Mouse (Mus musculus) myocyte (in vitro differentiated cells): ENCODE results near the gene Gpr22. TPM values are rescaled to one million over a fixed set of nuclear protein-coding genes. Genes with fewer than 3 reads are reported as not detected.

Source experiments
- H3K27me3 ChIP-seq: one replicate; pipeline ENCODE4 v1.6.1; 2011; ENCODE audit not compliant: control insufficient read depth, insufficient read depth, insufficient read length
- H3K36me3 ChIP-seq: one replicate; pipeline ENCODE4 v1.6.1; 2011; ENCODE audit not compliant: control insufficient read depth, insufficient read depth
- H3K4me2 ChIP-seq: one replicate; pipeline ENCODE4 v1.6.1; 2011; ENCODE audit warnings: low read depth, control low read depth
- H3K4me3 ChIP-seq: one replicate; pipeline ENCODE4 v1.5.1; 2011; ENCODE audit warnings: mild to moderate bottlenecking, control low read depth, moderate library complexity
- H3K79me2 ChIP-seq: one replicate; pipeline ENCODE4 v1.6.1; 2011; ENCODE audit not compliant: control insufficient read depth, insufficient read depth
- H3ac ChIP-seq: one replicate; pipeline ENCODE4 v1.6.1; 2011; ENCODE audit not compliant: control insufficient read depth, insufficient read length
- CEBPB ChIP-seq: IDR thresholded peaks from 2 replicates; pipeline ENCODE4 v1.6.1; 2011; ENCODE audit warnings: mild to moderate bottlenecking, moderate library complexity; ENCODE audit not compliant: poor library complexity, insufficient read depth, severe bottlenecking
- E2F4 ChIP-seq: IDR thresholded peaks from one replicate; pipeline ENCODE4 v1.6.1; 2011; ENCODE audit warnings: mild to moderate bottlenecking, control low read depth, moderate library complexity; ENCODE audit not compliant: insufficient read depth
- MAX ChIP-seq: IDR thresholded peaks from one replicate; pipeline ENCODE4 v1.6.1; 2011; ENCODE audit warnings: low read depth, mild to moderate bottlenecking, control low read depth
- MYOD1 ChIP-seq, 3 experiments: IDR thresholded peaks; one replicate each; pipeline ENCODE4 v1.6.1; 2011; ENCODE audit warnings: control low read depth in 2 of 3, low read depth in 2 of 3, mild to moderate bottlenecking in 2 of 3, moderate library complexity in 1 of 3; ENCODE audit not compliant: insufficient read length in 2 of 3, control insufficient read depth in 1 of 3
- MYOG ChIP-seq, 3 experiments: IDR thresholded peaks; one replicate each; pipeline ENCODE4 v1.6.1; 2011; ENCODE audit warnings: control low read depth in 2 of 3, low read depth in 2 of 3, mild to moderate bottlenecking in 2 of 3; ENCODE audit not compliant: insufficient read length in 2 of 3, control insufficient read depth in 1 of 3, insufficient read depth in 1 of 3
- POLR2A ChIP-seq: IDR thresholded peaks from one replicate; pipeline ENCODE4 v1.6.1; 2011; ENCODE audit warnings: low read depth, mild to moderate bottlenecking, control low read depth, moderate library complexity; ENCODE audit not compliant: insufficient read length
- POLR2AphosphoS2 ChIP-seq: IDR thresholded peaks from one replicate; pipeline ENCODE4 v1.6.1; 2011; ENCODE audit warnings: low read depth, control low read depth; ENCODE audit not compliant: insufficient read length
- REST ChIP-seq: IDR thresholded peaks from one replicate; pipeline ENCODE4 v1.6.1; 2011; ENCODE audit warnings: mild to moderate bottlenecking, control low read depth, moderate library complexity; ENCODE audit not compliant: insufficient read depth, insufficient read length
- SRF ChIP-seq: IDR thresholded peaks from one replicate; pipeline ENCODE4 v1.6.1; 2011; ENCODE audit warnings: low read depth; ENCODE audit not compliant: control insufficient read depth, insufficient read length
- TCF12 ChIP-seq: IDR thresholded peaks from one replicate; pipeline ENCODE4 v1.6.1; 2011; ENCODE audit warnings: mild to moderate bottlenecking, control low read depth; ENCODE audit not compliant: poor library complexity, insufficient read depth, severe bottlenecking
- TCF3 ChIP-seq: IDR thresholded peaks from one replicate; pipeline ENCODE4 v1.6.1; 2011; ENCODE audit warnings: low read depth, control low read depth; ENCODE audit not compliant: insufficient read length
- USF1 ChIP-seq: IDR thresholded peaks from one replicate; pipeline ENCODE4 v1.6.1; 2011; ENCODE audit warnings: low read depth, mild to moderate bottlenecking, control low read depth, moderate library complexity
- polyA plus RNA-seq: library from polyadenylated mRNA; unstranded; fragments of >200 nt; fragmentation: generic; extraction: Trizol; gene quantifications from one replicate; pipeline ENCODE4 v1.2.1, GENCODE M21; 2012; ENCODE audit warnings: missing spikeins

Gene Gpr22
- polyA plus RNA-seq, 1 experiment = 0.04 TPM

- Histone ChIP-seq H3K27me3 (no peaks in the 10 kb centered on the region), H3K4me2 (no peak overlapping the region), H3K79me2 (no peaks in the 10 kb centered on the region), H3K4me3 (no peak overlapping the region), H3K36me3 (no peaks in the 10 kb centered on the region), H3ac (no peak overlapping the region)
- TF ChIP-seq MAX = no peak
- TF ChIP-seq MYOG (IDR thresholded peaks at IDR 0.05; ENCODE audit: control insufficient read depth in 1 of 3, insufficient read depth in 1 of 3, insufficient read length in 2 of 3, low read depth in 2 of 3) = no peak
- TF ChIP-seq E2F4 = no peak
- no peak for TF ChIP-seq POLR2A
- no peak for TF ChIP-seq MYOD1 (IDR thresholded peaks at IDR 0.05; ENCODE audit: control insufficient read depth in 1 of 3, insufficient read length in 2 of 3, low read depth in 2 of 3)
- no peak for TF ChIP-seq POLR2AphosphoS2
- TF ChIP-seq SRF = no peak
- no peak for TF ChIP-seq REST
- no peak for TF ChIP-seq TCF3
- TF ChIP-seq CEBPB = no peak
- TF ChIP-seq USF1 = no peak
- no peak for TF ChIP-seq TCF12
These were observed 16.4 kb upstream of the Gpr22 start for GRCm38 (mm10) chr12:31730126-31730525.

- Histone ChIP-seq H3K4me3 (no peak overlapping the region), H3K36me3 (no peaks in the 10 kb centered on the region), H3K27me3 (no peaks in the 10 kb centered on the region), H3K79me2 (no peaks in the 10 kb centered on the region), H3K4me2 (no peak overlapping the region), H3ac (no peak overlapping the region)
- TF ChIP-seq SRF (no peak), USF1 (no peak), MYOD1 (IDR thresholded peaks at IDR 0.05; ENCODE audit: control insufficient read depth in 1 of 3, insufficient read length in 2 of 3, low read depth in 2 of 3) (no peak), MYOG (IDR thresholded peaks at IDR 0.05; ENCODE audit: control insufficient read depth in 1 of 3, insufficient read depth in 1 of 3, insufficient read length in 2 of 3, low read depth in 2 of 3) (no peak), POLR2AphosphoS2 (no peak), MAX (no peak), POLR2A (no peak), TCF3 (no peak), TCF12 (no peak), CEBPB (no peak)
These were observed 13.0 kb upstream of the Gpr22 start for GRCm38 (mm10) chr12:31726707-31727106.

GRCm38 (mm10) chr12:31725511-31726275, 11.9 kb upstream of the Gpr22 start:
- no peak overlapping the region for H3ac ChIP-seq
- no peak overlapping the region for H3K4me3 ChIP-seq
- no peaks in the 10 kb centered on the region for H3K27me3 ChIP-seq
- H3K4me2 ChIP-seq = no peak overlapping the region
- no peaks in the 10 kb centered on the region for H3K36me3 ChIP-seq
- TF ChIP-seq USF1 (no peak), REST (no peak), MAX (no peak), TCF12 (no peak), POLR2AphosphoS2 (no peak), MYOD1 (IDR thresholded peaks at IDR 0.05; ENCODE audit: control insufficient read depth in 1 of 3, insufficient read length in 2 of 3, low read depth in 2 of 3) (no peak), TCF3 (no peak), MYOG (IDR thresholded peaks at IDR 0.05; ENCODE audit: control insufficient read depth in 1 of 3, insufficient read depth in 1 of 3, insufficient read length in 2 of 3, low read depth in 2 of 3) (no peak), SRF (no peak), CEBPB (no peak), E2F4 (no peak), POLR2A (no peak)
- H3K79me2 ChIP-seq = no peaks in the 10 kb centered on the region

GRCm38 (mm10) chr12:31724576-31724975, 10.8 kb upstream of the Gpr22 start:
- Histone ChIP-seq H3ac (no peak overlapping the region), H3K36me3 (no peaks in the 10 kb centered on the region), H3K4me3 (no peak overlapping the region), H3K79me2 (no peaks in the 10 kb centered on the region), H3K4me2 (no peak overlapping the region), H3K27me3 (no peaks in the 10 kb centered on the region)
- TF ChIP-seq POLR2A (no peak), REST (no peak), TCF12 (no peak), MAX (no peak), MYOG (IDR thresholded peaks at IDR 0.05; ENCODE audit: control insufficient read depth in 1 of 3, insufficient read depth in 1 of 3, insufficient read length in 2 of 3, low read depth in 2 of 3) (no peak), USF1 (no peak), TCF3 (no peak)

- Histone ChIP-seq H3K4me2 (no peak overlapping the region), H3K4me3 (no peak overlapping the region), H3K27me3 (no peaks in the 10 kb centered on the region), H3K36me3 (no peaks in the 10 kb centered on the region), H3ac (no peak overlapping the region), H3K79me2 (no peaks in the 10 kb centered on the region)
- TF ChIP-seq CEBPB = no peak
These were observed 6.0 kb upstream of the Gpr22 start for GRCm38 (mm10) chr12:31719586-31720275.
